Mouse (Mus musculus) midbrain, embryonic 14.5 days (tissue): ENCODE results near the gene Rcor1. TPM values are rescaled to one million over a fixed set of nuclear protein-coding genes. Genes with fewer than 3 reads are reported as not detected.

ENCODE experiments used
- ATAC-seq: fragments of 200-750 bp; cut with Nextera tagmentation; 2 replicates; pipeline ENCODE4 v1.8.0; 2017; ENCODE audit warnings: moderate number of reproducible peaks, moderate library complexity; ENCODE audit not compliant: low FRiP score, low TSS enrichment
- DNase-seq: peaks from one replicate; pipeline ENCODE4 v3.0.0-alpha.2; 2015
- H3K27ac ChIP-seq: fragments of 300-500 bp; sonication (generic); replicated peaks from 2 replicates; pipeline ENCODE4 v1.5.1; 2014; ENCODE audit warnings: mild to moderate bottlenecking, low read depth, low read length, moderate library complexity
- H3K27me3 ChIP-seq: fragments of 300-500 bp; sonication (generic); 2 replicates; pipeline ENCODE4 v1.6.1; 2014; ENCODE audit warnings: low read length, control low read depth, mixed read lengths; ENCODE audit not compliant: control insufficient read depth, insufficient read depth
- H3K36me3 ChIP-seq: fragments of 300-500 bp; sonication (generic); 2 replicates; pipeline ENCODE4 v1.6.1; 2014; ENCODE audit warnings: low read length, control low read depth; ENCODE audit not compliant: control insufficient read depth, insufficient read depth
- H3K4me1 ChIP-seq: fragments of 300-500 bp; sonication (generic); 2 replicates; pipeline ENCODE4 v1.6.1; 2014; ENCODE audit warnings: mild to moderate bottlenecking, antibody characterized with exemption, low read length, control low read depth; ENCODE audit not compliant: control insufficient read depth, insufficient read depth
- H3K4me2 ChIP-seq: fragments of 300-500 bp; sonication (generic); 2 replicates; pipeline ENCODE4 v1.6.1; 2014; ENCODE audit warnings: mild to moderate bottlenecking, low read length, moderate library complexity
- H3K4me3 ChIP-seq: fragments of 300-500 bp; sonication (generic); replicated peaks from 2 replicates; pipeline ENCODE4 v1.5.1; 2014; ENCODE audit warnings: low read depth, low read length
- H3K9ac ChIP-seq: fragments of 300-500 bp; sonication (generic); replicated peaks from 2 replicates; pipeline ENCODE4 v1.6.1; 2014; ENCODE audit warnings: mild to moderate bottlenecking, low read length, moderate library complexity
- H3K9me3 ChIP-seq: fragments of 300-500 bp; sonication (generic); 2 replicates; pipeline ENCODE4 v1.6.1; 2016; ENCODE audit warnings: low read length, control low read depth, mixed read lengths; ENCODE audit not compliant: control insufficient read depth
- whole genome bisulfite sequencing: fragments of 180-500 bp; shearing (Covaris S2); extraction: QIAGEN DNeasy Blood & Tissue Kit; methylation state at CpG from one replicate; pipeline ENCODE4 v1.1.7; 2014; 5-methylcytosine and 5-hydroxymethylcytosine counted together
- polyA plus RNA-seq: library from polyadenylated mRNA; unstranded; fragments of >200 nt; fragmentation: Nextera tagmentation; extraction: Ambion mirVana; gene quantifications from 2 replicates; pipeline ENCODE4 v1.2.1, GENCODE M21; 2014

Rcor1 gene
- polyA plus RNA-seq, 1 experiment from 2014 or later, result 7.6 TPM

DNA sequence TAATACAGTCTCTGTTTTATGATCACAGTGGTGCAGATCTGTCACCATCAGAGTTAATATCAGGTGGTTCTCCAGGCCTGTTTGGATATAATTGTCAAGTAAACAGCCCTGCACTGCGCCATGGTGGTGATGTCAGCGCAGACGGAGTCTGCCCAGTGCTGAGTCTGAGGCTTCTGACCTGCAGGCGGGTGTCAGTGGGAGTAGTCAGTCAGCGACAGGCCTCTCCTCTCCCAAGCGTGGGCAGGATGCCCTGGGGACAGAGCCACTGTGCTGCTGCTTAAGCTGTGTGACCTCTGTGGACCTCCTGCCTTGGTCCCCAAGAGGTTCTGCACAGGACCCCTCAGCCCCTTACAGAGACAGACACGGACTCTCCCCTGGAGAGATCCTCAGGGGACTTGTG is 50.0 kb downstream of the Rcor1 start:
- WGBS, result 57% methylated on average over 7 of the region's 7 CpGs
- ATAC-seq (no peak), DNase-seq (peak; percentile 19)
- no peak overlapping the region for H3K4me2 ChIP-seq
- H3K9me3 ChIP-seq, result no peaks in the 10 kb centered on the region
- H3K36me3 ChIP-seq, result peaks cover 6% of the 10 kb centered on the region
- H3K4me3 ChIP-seq, result no peak overlapping the region
- H3K9ac ChIP-seq, result no peak overlapping the region
- H3K27ac ChIP-seq, result peak overlapping the region; percentile 63
- H3K27me3 ChIP-seq, result no peaks in the 10 kb centered on the region
- peaks cover 12% of the 10 kb centered on the region; the same call in 1 of the 2 replicates for H3K4me1 ChIP-seq

GRCm38 (mm10) chr12:111090801-111091200 is 51.6 kb downstream of the Rcor1 start:
- Histone ChIP-seq H3K27ac (no peak overlapping the region), H3K4me3 (no peak overlapping the region), H3K4me2 (no peak overlapping the region), H3K27me3 (no peaks in the 10 kb centered on the region), H3K4me1 (peaks cover 12% of the 10 kb centered on the region; the same call in 1 of the 2 replicates), H3K36me3 (no peaks in the 10 kb centered on the region; the same call in 1 of the 2 replicates), H3K9me3 (no peaks in the 10 kb centered on the region), H3K9ac (no peak overlapping the region)
- DNase-seq (no peak), ATAC-seq (no peak)

- Histone ChIP-seq H3K4me3 (no peak overlapping the region), H3K27me3 (no peaks in the 10 kb centered on the region)
- no peak for ATAC-seq
These were observed 52.8 kb downstream of the Rcor1 start for GRCm38 (mm10) chr12:111091981-111092380.

GRCm38 (mm10) chr12:111094073-111094472 is 54.9 kb downstream of the Rcor1 start:
- no peak overlapping the region for H3K27ac ChIP-seq
- no peak overlapping the region for H3K9ac ChIP-seq
- ATAC-seq, result no peak
- H3K4me2 ChIP-seq, result no peak overlapping the region
- 92% methylated on average over 5 of the region's 5 CpGs for WGBS
- no peaks in the 10 kb centered on the region; the same call in 1 of the 2 replicates for H3K36me3 ChIP-seq
- peaks cover 4% of the 10 kb centered on the region; the same call in 1 of the 2 replicates for H3K4me1 ChIP-seq
- no peaks in the 10 kb centered on the region for H3K27me3 ChIP-seq
- no peak overlapping the region for H3K4me3 ChIP-seq
- no peaks in the 10 kb centered on the region for H3K9me3 ChIP-seq
- DNase-seq, result no peak

More at GRCm38 (mm10) chr12:111091981-111092380, 52.8 kb downstream of the Rcor1 start:
- 84% methylated on average over 10 of the region's 10 CpGs for WGBS
- H3K36me3 ChIP-seq, result no peaks in the 10 kb centered on the region; the same call in 1 of the 2 replicates
- H3K27ac ChIP-seq, result no peak overlapping the region
- no peaks in the 10 kb centered on the region for H3K9me3 ChIP-seq
- H3K9ac ChIP-seq, result no peak overlapping the region
- H3K4me2 ChIP-seq, result no peak overlapping the region
- DNase-seq, result no peak
- H3K4me1 ChIP-seq, result peaks cover 12% of the 10 kb centered on the region; the same call in 1 of the 2 replicates

GRCm38 (mm10) chr12:111095086-111095485 is 55.9 kb downstream of the Rcor1 start:
- Histone ChIP-seq H3K27ac (no peak overlapping the region), H3K4me3 (no peak overlapping the region), H3K9me3 (no peaks in the 10 kb centered on the region), H3K9ac (no peak overlapping the region), H3K27me3 (no peaks in the 10 kb centered on the region), H3K4me2 (no peak overlapping the region), H3K4me1 (no peaks in the 10 kb centered on the region), H3K36me3 (peaks cover under 1% of the 10 kb centered on the region; the same call in 1 of the 2 replicates)
- ATAC-seq (no peak), DNase-seq (no peak)
- WGBS, result 96% methylated on average over 6 of the region's 6 CpGs

- DNase-seq, result no peak
- peaks cover 9% of the 10 kb centered on the region for H3K36me3 ChIP-seq
- H3K4me1 ChIP-seq, result no peaks in the 10 kb centered on the region
- H3K4me2 ChIP-seq, result no peak overlapping the region
- no peak overlapping the region for H3K9ac ChIP-seq
- H3K9me3 ChIP-seq, result no peaks in the 10 kb centered on the region
- H3K4me3 ChIP-seq, result no peak overlapping the region
- no peak overlapping the region for H3K27ac ChIP-seq
- WGBS, result 94% methylated on average over 6 of the region's 6 CpGs
- no peak for ATAC-seq
- no peaks in the 10 kb centered on the region for H3K27me3 ChIP-seq
These were observed 57.1 kb downstream of the Rcor1 start for GRCm38 (mm10) chr12:111096249-111096648.

DNA sequence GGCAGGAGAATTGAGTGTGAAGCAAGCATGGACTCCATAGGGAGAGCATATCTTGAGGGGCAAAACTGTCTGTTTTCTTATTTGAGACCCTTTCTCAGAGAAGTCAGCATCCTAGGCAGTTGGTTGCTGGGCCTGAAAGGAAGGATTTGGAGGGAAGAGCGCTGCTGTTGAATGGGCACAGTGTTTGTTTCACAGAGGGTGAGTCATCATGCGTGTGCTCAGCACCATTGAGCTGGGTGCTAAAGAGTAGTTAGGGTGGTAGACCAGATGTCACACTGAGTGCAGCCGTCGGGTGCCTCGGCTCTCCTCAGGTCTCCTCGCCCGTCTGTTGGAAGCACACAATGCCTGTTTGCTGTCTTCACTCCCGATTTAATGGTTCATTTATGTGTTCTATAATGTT is 57.9 kb downstream of the Rcor1 start:
- Histone ChIP-seq H3K36me3 (peaks cover 17% of the 10 kb centered on the region), H3K9ac (no peak overlapping the region), H3K4me2 (no peak overlapping the region), H3K4me1 (no peaks in the 10 kb centered on the region), H3K4me3 (no peak overlapping the region), H3K27ac (no peak overlapping the region), H3K27me3 (no peaks in the 10 kb centered on the region), H3K9me3 (no peaks in the 10 kb centered on the region)
- DNase-seq (no peak), ATAC-seq (no peak)
- WGBS, result 96% methylated on average over 8 of the region's 8 CpGs

GRCm38 (mm10) chr12:111111176-111111575 is 72.0 kb downstream of the Rcor1 start:
- Histone ChIP-seq H3K9ac (no peak overlapping the region), H3K36me3 (peaks cover 73% of the 10 kb centered on the region)
- DNase-seq, result no peak

DNA sequence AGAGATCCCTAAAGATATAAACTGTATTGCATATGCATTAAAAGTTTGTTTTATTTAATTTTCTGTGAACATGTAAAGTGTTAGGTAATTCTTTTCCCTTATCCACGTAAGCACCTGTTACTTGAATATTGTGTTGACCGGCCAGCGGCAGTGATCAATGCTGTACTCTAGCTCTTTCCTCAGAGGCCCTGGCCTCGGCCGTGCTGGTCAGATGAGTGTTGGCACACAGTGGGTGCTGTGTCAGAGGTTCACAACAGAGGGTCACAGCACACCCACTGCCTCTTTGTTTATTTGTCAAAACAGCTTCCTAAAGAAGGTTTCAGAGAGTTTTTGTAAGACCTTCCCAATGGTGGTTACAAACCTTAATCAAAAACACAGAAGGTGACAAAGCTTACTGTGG is 75.4 kb downstream of the Rcor1 start:
- no peak overlapping the region for H3K27ac ChIP-seq
- H3K4me1 ChIP-seq, result no peaks in the 10 kb centered on the region
- no peaks in the 10 kb centered on the region for H3K9me3 ChIP-seq
- H3K4me2 ChIP-seq, result no peak overlapping the region
- H3K9ac ChIP-seq, result no peak overlapping the region
- 93% methylated on average over 5 of the region's 5 CpGs for WGBS
- no peak for DNase-seq
- no peak overlapping the region for H3K4me3 ChIP-seq
- ATAC-seq, result no peak
- peaks cover 63% of the 10 kb centered on the region for H3K36me3 ChIP-seq
- no peaks in the 10 kb centered on the region for H3K27me3 ChIP-seq

More at GRCm38 (mm10) chr12:111111176-111111575, 72.0 kb downstream of the Rcor1 start:
- 95% methylated on average over 8 of the region's 8 CpGs for WGBS
- Histone ChIP-seq H3K4me1 (no peaks in the 10 kb centered on the region), H3K27ac (no peak overlapping the region), H3K4me2 (no peak overlapping the region), H3K27me3 (no peaks in the 10 kb centered on the region), H3K9me3 (no peaks in the 10 kb centered on the region), H3K4me3 (no peak overlapping the region)
- ATAC-seq, result no peak
